Mouse (Mus musculus): ENCODE measurements around the gene Shc3. TPM values are rescaled to one million over a fixed set of nuclear protein-coding genes. Genes with fewer than 3 reads are reported as not detected.
A peak's percentile ranks its signal among the peaks of the same experiment; 100 is the strongest.

The Shc3 gene
- polyA plus RNA-seq, 1 experiment from 2014 or later, result 0.12 TPM

- no peak overlapping the region for H3K4me2 ChIP-seq (replicated peaks; ENCODE audit: low read depth, low read length)
- 40% methylated on average over 4 of the region's 4 CpGs for WGBS
- H3K9ac ChIP-seq (ENCODE audit: low read depth, low read length), result no peak overlapping the region
- no peak overlapping the region for H3K4me3 ChIP-seq (ENCODE audit: low read length)
- H3K4me1 ChIP-seq (ENCODE audit: control insufficient read depth, insufficient read depth, low read length), result no peaks in the 10 kb centered on the region
- no peaks in the 10 kb centered on the region for H3K36me3 ChIP-seq (ENCODE audit: control insufficient read depth, insufficient read depth, low read length)
- no peaks in the 10 kb centered on the region for H3K9me3 ChIP-seq (ENCODE audit: control insufficient read depth, low read length)
- H3K27me3 ChIP-seq (ENCODE audit: control insufficient read depth, insufficient read depth, low read length), result no peaks in the 10 kb centered on the region
- ATAC-seq (ENCODE audit: low FRiP score, low TSS enrichment), result no peak
- no peak overlapping the region for H3K27ac ChIP-seq (ENCODE audit: low read depth, low read length)
These were observed 34.6 kb upstream of the Shc3 start for GRCm38 (mm10) chr13:51603894-51604244.

- Histone ChIP-seq H3K27ac (ENCODE audit: low read depth, low read length) (no peak overlapping the region), H3K9me3 (ENCODE audit: control insufficient read depth, low read length) (no peaks in the 10 kb centered on the region), H3K4me3 (ENCODE audit: low read length) (no peak overlapping the region), H3K9ac (ENCODE audit: low read depth, low read length) (no peak overlapping the region), H3K36me3 (ENCODE audit: control insufficient read depth, insufficient read depth, low read length) (no peaks in the 10 kb centered on the region), H3K27me3 (ENCODE audit: control insufficient read depth, insufficient read depth, low read length) (no peaks in the 10 kb centered on the region), H3K4me2 (replicated peaks; ENCODE audit: low read depth, low read length) (peak overlapping the region; percentile 19; the same call in 1 of the 2 replicates), H3K4me1 (ENCODE audit: control insufficient read depth, insufficient read depth, low read length) (no peaks in the 10 kb centered on the region)
- WGBS, result 32% methylated on average over 16 of the region's 16 CpGs
- peak; percentile 63 for ATAC-seq (ENCODE audit: low FRiP score, low TSS enrichment)
These were observed 34.1 kb upstream of the Shc3 start for GRCm38 (mm10) chr13:51603221-51603893.

- ATAC-seq (ENCODE audit: low FRiP score, low TSS enrichment), result no peak; the same call in 1 of the 2 replicates
- H3K36me3 ChIP-seq (ENCODE audit: control insufficient read depth, insufficient read depth, low read length), result no peaks in the 10 kb centered on the region
- H3K4me1 ChIP-seq (ENCODE audit: control insufficient read depth, insufficient read depth, low read length), result no peaks in the 10 kb centered on the region
- no peak overlapping the region for H3K9ac ChIP-seq (ENCODE audit: low read depth, low read length)
- H3K27me3 ChIP-seq (ENCODE audit: control insufficient read depth, insufficient read depth, low read length), result no peaks in the 10 kb centered on the region
- H3K27ac ChIP-seq (ENCODE audit: low read depth, low read length), result no peak overlapping the region
- H3K9me3 ChIP-seq (ENCODE audit: control insufficient read depth, low read length), result no peaks in the 10 kb centered on the region
- no peak overlapping the region for H3K4me2 ChIP-seq (replicated peaks; ENCODE audit: low read depth, low read length)
- no peak overlapping the region for H3K4me3 ChIP-seq (ENCODE audit: low read length)
- 46% methylated on average over 8 of the region's 8 CpGs for WGBS
These were observed 33.5 kb upstream of the Shc3 start for GRCm38 (mm10) chr13:51602764-51603163.

GRCm38 (mm10) chr13:51600169-51600568 lies 30.9 kb upstream of the Shc3 start:
- 91% methylated on average over 8 of the region's 8 CpGs for WGBS
- ATAC-seq (ENCODE audit: low FRiP score, low TSS enrichment), result no peak
- Histone ChIP-seq H3K4me2 (replicated peaks; ENCODE audit: low read depth, low read length) (no peak overlapping the region), H3K36me3 (ENCODE audit: control insufficient read depth, insufficient read depth, low read length) (no peaks in the 10 kb centered on the region), H3K27me3 (ENCODE audit: control insufficient read depth, insufficient read depth, low read length) (no peaks in the 10 kb centered on the region), H3K9ac (ENCODE audit: low read depth, low read length) (no peak overlapping the region), H3K27ac (ENCODE audit: low read depth, low read length) (no peak overlapping the region), H3K4me3 (ENCODE audit: low read length) (no peak overlapping the region), H3K4me1 (ENCODE audit: control insufficient read depth, insufficient read depth, low read length) (0 out of 2 replicates have a peak, but pooled peaks cover under 1% of the 10 kb centered on the region), H3K9me3 (ENCODE audit: control insufficient read depth, low read length) (no peaks in the 10 kb centered on the region)

- Histone ChIP-seq H3K27ac (ENCODE audit: low read depth, low read length) (no peak overlapping the region), H3K9me3 (ENCODE audit: control insufficient read depth, low read length) (no peaks in the 10 kb centered on the region), H3K4me3 (ENCODE audit: low read length) (no peak overlapping the region), H3K4me1 (ENCODE audit: control insufficient read depth, insufficient read depth, low read length) (0 out of 2 replicates have a peak, but pooled peaks cover 3% of the 10 kb centered on the region), H3K27me3 (ENCODE audit: control insufficient read depth, insufficient read depth, low read length) (0 out of 2 replicates have a peak, but pooled peaks cover 3% of the 10 kb centered on the region), H3K4me2 (replicated peaks; ENCODE audit: low read depth, low read length) (no peak overlapping the region), H3K9ac (ENCODE audit: low read depth, low read length) (no peak overlapping the region), H3K36me3 (ENCODE audit: control insufficient read depth, insufficient read depth, low read length) (no peaks in the 10 kb centered on the region)
- ATAC-seq (ENCODE audit: low FRiP score, low TSS enrichment), result no peak
- WGBS, result 48% methylated on average over 2 of the region's 2 CpGs
These were observed 28.8 kb upstream of the Shc3 start for GRCm38 (mm10) chr13:51598063-51598462.

GRCm38 (mm10) chr13:51595404-51595803 lies 26.2 kb upstream of the Shc3 start:
- WGBS, result 25% methylated on average over 11 of the region's 11 CpGs

GRCm38 (mm10) chr13:51594656-51595311 lies 25.6 kb upstream of the Shc3 start:
- Histone ChIP-seq H3K9ac (ENCODE audit: low read depth, low read length) (peak overlapping the region; percentile 44; the same call in 1 of the 2 replicates), H3K4me3 (ENCODE audit: low read length) (peak overlapping the region; percentile 38), H3K27me3 (ENCODE audit: control insufficient read depth, insufficient read depth, low read length) (0 out of 2 replicates have a peak, but pooled peaks cover 3% of the 10 kb centered on the region), H3K9me3 (ENCODE audit: control insufficient read depth, low read length) (no peaks in the 10 kb centered on the region), H3K27ac (ENCODE audit: low read depth, low read length) (no peak overlapping the region), H3K36me3 (ENCODE audit: control insufficient read depth, insufficient read depth, low read length) (no peaks in the 10 kb centered on the region), H3K4me1 (ENCODE audit: control insufficient read depth, insufficient read depth, low read length) (0 out of 2 replicates have a peak, but pooled peaks cover 3% of the 10 kb centered on the region), H3K4me2 (replicated peaks; ENCODE audit: low read depth, low read length) (peak overlapping the region; percentile 79)
- peak; percentile 64; the same call in 1 of the 2 replicates for ATAC-seq (ENCODE audit: low FRiP score, low TSS enrichment)
- 1% methylated on average over 36 of the region's 36 CpGs for WGBS

More at GRCm38 (mm10) chr13:51595404-51595803, 26.2 kb upstream of the Shc3 start:
- H3K4me1 ChIP-seq (ENCODE audit: control insufficient read depth, insufficient read depth, low read length), result 0 out of 2 replicates have a peak, but pooled peaks cover 3% of the 10 kb centered on the region
- peak; percentile 24; the same call in 1 of the 2 replicates for ATAC-seq (ENCODE audit: low FRiP score, low TSS enrichment)
- H3K9me3 ChIP-seq (ENCODE audit: control insufficient read depth, low read length), result no peaks in the 10 kb centered on the region
- H3K9ac ChIP-seq (ENCODE audit: low read depth, low read length), result 0 out of 2 replicates have a peak overlapping the region, but pooled peaks have one; percentile 44
- H3K27ac ChIP-seq (ENCODE audit: low read depth, low read length), result no peak overlapping the region
- H3K4me3 ChIP-seq (ENCODE audit: low read length), result peak overlapping the region; percentile 38
- H3K36me3 ChIP-seq (ENCODE audit: control insufficient read depth, insufficient read depth, low read length), result no peaks in the 10 kb centered on the region
- H3K4me2 ChIP-seq (replicated peaks; ENCODE audit: low read depth, low read length), result peak overlapping the region; percentile 79
- H3K27me3 ChIP-seq (ENCODE audit: control insufficient read depth, insufficient read depth, low read length), result 0 out of 2 replicates have a peak, but pooled peaks cover 3% of the 10 kb centered on the region

- 0 out of 2 replicates have a peak, but pooled peaks have one; percentile 46 for ATAC-seq (ENCODE audit: low FRiP score, low TSS enrichment)
- Histone ChIP-seq H3K4me1 (ENCODE audit: control insufficient read depth, insufficient read depth, low read length) (no peaks in the 10 kb centered on the region), H3K9ac (ENCODE audit: low read depth, low read length) (no peak overlapping the region), H3K9me3 (ENCODE audit: control insufficient read depth, low read length) (peaks cover 7% of the 10 kb centered on the region), H3K27ac (ENCODE audit: low read depth, low read length) (no peak overlapping the region), H3K4me3 (ENCODE audit: low read length) (no peak overlapping the region), H3K4me2 (replicated peaks; ENCODE audit: low read depth, low read length) (no peak overlapping the region), H3K27me3 (ENCODE audit: control insufficient read depth, insufficient read depth, low read length) (no peaks in the 10 kb centered on the region), H3K36me3 (ENCODE audit: control insufficient read depth, insufficient read depth, low read length) (no peaks in the 10 kb centered on the region)
- 29% methylated on average over 4 of the region's 4 CpGs for WGBS
These were observed 18.8 kb upstream of the Shc3 start for GRCm38 (mm10) chr13:51588005-51588404.

- H3K4me2 ChIP-seq (replicated peaks; ENCODE audit: low read depth, low read length), result no peak overlapping the region
- H3K9me3 ChIP-seq (ENCODE audit: control insufficient read depth, low read length), result peaks cover 7% of the 10 kb centered on the region
- WGBS, result 54% methylated on average over 2 of the region's 2 CpGs
- no peak for ATAC-seq (ENCODE audit: low FRiP score, low TSS enrichment)
- no peaks in the 10 kb centered on the region for H3K4me1 ChIP-seq (ENCODE audit: control insufficient read depth, insufficient read depth, low read length)
- no peaks in the 10 kb centered on the region for H3K36me3 ChIP-seq (ENCODE audit: control insufficient read depth, insufficient read depth, low read length)
- no peaks in the 10 kb centered on the region for H3K27me3 ChIP-seq (ENCODE audit: control insufficient read depth, insufficient read depth, low read length)
- no peak overlapping the region for H3K27ac ChIP-seq (ENCODE audit: low read depth, low read length)
- H3K4me3 ChIP-seq (ENCODE audit: low read length), result no peak overlapping the region
- H3K9ac ChIP-seq (ENCODE audit: low read depth, low read length), result no peak overlapping the region
These were observed 13.0 kb upstream of the Shc3 start for GRCm38 (mm10) chr13:51582204-51582603.
